Mouse (Mus musculus): Measurements from ENCODE around the gene Pgghg.

Gene Pgghg

DNA sequence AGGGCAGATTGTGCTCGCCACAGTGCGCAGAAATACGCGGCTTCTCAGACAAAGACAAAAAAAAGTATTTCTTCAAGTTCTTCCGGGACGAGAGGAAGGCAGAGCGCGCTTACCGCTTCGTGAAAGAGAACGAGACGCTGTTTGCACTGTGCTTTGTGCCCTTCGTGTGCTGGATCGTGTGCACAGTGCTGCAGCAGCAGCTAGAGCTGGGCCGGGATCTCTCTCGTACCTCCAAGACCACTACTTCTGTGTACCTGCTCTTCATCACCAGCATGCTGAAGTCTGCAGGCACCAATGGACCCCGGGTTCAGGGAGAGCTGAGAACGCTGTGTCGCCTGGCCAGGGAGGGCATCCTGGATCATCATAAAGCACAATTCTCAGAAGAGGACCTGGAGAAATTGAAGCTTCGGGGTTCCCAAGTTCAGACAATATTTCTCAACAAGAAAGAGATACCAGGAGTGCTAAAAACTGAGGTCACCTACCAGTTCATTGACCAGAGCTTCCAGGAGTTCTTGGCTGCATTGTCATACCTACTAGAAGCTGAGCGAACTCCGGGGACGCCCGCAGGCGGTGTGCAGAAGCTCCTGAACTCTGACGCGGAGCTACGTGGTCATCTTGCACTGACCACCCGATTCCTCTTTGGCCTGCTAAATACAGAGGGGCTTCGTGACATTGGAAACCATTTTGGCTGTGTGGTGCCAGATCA, 18.0 kb upstream of the Pgghg start:
- DNase-seq = no peak

- no peak for DNase-seq
Observed at GRCm38 (mm10) chr7:140927181-140927580, 14.0 kb upstream of the Pgghg start.

- DNase-seq = peak in 1 of 2 experiments; percentile 40
Observed at GRCm38 (mm10) chr7:140938436-140938835, 2.8 kb upstream of the Pgghg start.

- DNase-seq = no peak
Observed at GRCm38 (mm10) chr7:140938896-140939295, 2.3 kb upstream of the Pgghg start.

GRCm38 (mm10) chr7:140939669-140940171, 1.5 kb upstream of the Pgghg start:
- peak; percentile 53 to 67 for DNase-seq

DNA sequence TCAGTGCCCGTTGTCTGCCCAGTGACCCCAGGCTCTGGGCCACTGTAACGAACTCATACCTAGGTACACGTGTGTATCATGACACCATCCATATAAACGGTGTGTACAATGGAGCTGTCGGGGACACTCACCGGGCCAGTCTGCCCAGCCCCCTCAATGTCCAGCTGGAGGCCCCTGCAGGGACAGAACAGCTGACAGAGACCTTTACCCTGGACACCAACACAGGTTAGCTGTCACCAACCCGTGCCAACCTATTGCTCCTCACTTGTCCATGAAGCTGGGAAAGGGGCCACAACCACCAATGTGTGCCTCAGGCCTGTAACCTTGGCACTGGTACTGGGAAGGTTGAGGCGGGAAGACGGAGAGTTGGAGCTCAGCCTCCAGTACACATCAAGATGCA, 1.1 kb downstream of the Pgghg start:
- no peak for DNase-seq

- DNase-seq = peak in 1 of 2 experiments; percentile 6
Observed at GRCm38 (mm10) chr7:140942811-140943210, 1.6 kb downstream of the Pgghg start.

DNA sequence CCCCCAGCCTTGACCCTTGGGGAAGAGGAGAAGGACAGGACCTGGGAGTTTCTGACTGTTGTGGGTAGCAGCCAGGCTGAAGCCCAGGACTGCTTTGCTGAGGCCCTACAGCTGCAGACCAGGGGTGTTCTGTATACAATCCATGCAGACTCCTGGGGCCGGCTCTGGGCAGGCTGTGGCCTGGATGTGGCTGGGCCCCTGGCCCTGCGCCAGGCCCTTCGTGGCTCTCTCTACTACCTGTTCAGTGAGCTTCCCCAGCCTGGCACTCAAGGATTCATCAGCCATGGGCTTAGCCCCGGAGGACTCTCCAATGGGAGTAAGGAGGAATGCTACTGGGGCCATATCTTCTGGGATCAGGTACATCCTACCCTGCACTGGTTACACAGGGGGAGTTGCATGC, 2.2 kb downstream of the Pgghg start:
- DNase-seq = peak in 1 of 2 experiments; percentile 13

GRCm38 (mm10) chr7:140944236-140944635, 3.0 kb downstream of the Pgghg start:
- no peak for DNase-seq

DNA sequence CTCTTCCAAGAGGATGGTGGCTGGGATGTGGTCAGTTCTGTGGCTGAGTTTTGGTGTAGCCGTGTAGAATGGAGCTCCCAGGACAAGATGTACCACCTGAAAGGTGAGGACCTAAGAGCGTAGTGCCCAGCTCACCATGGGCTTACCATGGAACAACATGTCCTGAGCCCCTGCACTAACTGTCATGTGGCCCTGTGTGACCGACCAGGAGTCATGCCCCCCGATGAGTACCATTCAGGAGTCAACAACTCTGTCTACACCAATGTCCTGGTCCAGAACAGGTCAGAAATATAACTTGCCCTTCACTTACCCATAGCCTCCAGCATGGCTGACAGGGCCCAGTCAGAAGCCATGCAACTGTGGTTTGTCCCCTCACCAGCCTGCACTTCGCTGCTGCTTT, 4.1 kb downstream of the Pgghg start:
- DNase-seq = no peak

GRCm38 (mm10) chr7:140946311-140946710, 5.1 kb downstream of the Pgghg start:
- no peak for DNase-seq

DNA sequence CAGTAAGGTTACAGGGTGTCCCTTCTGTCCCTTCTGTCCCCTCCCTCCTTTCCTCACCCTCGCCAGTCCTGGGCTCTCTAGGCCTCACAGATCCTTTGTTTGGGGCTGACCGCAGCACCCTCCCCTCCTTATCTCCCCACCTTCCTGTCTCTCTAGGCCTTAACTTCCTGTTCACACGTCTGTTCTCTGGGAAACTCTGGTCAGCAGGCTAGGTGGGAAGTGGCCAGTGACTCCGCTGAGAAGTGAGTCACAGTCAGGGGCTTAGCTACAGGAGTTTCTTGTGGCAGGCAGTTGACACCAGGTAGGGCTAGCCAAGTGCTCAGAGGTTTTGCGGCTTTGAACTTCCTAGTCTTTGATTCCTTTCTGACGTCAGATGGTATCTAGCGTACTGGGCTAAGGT, 5.8 kb downstream of the Pgghg start:
- no peak for DNase-seq

GRCm38 (mm10) chr7:140948161-140948560, 7.0 kb downstream of the Pgghg start:
- no peak for DNase-seq

- DNase-seq = no peak
Observed at GRCm38 (mm10) chr7:140949255-140949654, 8.1 kb downstream of the Pgghg start.

GRCm38 (mm10) chr7:140949824-140950530, 8.8 kb downstream of the Pgghg start, which contains the start of gene Ifitm5:
Ifitm5 (minus strand) TSS chr7:140950291.
- no peak for DNase-seq

DNA sequence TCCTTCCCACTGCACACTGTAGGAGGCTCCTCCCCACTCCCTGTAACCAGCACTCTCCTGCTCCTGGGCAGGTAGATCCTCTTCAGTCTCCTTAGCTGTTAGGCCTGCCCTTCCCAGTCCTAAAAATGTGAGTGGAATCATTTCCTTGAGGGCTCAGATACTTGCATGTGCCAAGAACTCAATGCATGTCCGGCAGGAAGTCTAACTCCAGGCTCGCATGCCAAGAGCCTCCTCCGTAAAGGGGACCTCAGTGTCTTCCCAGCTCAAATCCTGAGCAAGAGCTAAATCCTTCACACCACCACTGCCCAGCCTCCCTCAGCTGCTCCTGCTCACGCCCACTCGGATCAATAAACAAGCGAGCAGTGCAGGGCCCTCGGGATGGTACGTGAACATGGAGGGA, 9.9 kb downstream of the Pgghg start:
- DNase-seq = peak; percentile 58 to 72

DNA sequence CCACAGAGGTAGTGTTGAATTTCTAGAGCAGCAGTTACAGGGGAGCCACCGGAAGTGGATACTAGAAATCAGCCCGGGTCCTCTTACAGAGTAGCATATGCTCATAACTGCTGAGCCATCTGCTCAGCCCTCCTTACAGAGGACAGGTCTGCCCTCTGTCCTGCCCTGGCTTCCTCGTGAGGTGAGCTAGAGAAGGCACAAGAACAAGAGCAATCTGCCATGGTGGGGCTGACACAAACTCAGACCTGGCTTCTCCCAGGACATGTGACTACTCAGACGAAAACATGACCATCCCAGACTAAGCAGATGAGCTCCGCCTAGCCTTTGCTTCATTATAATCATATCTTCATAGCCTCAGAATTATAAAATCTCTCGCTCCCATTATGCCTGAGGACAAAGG, 10.6 kb downstream of the Pgghg start:
- no peak for DNase-seq

DNA sequence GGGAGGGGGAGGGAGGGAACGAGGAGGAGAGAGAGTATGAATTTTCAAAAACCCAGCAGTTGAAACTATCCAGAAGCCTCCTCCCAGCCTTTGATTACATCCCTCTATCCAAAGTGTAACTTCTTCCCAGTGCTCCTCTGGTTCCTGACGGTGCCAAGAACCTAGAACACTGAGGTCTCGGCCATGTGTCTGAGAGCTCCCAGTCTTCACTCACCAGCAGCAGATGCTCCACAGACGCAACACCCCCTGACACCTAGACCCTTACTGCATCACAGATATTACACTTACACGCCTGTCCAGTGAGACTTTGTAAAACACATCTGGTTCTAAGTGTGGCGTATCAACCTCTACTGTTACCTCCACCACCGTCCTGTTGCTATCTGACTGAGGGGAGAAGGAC, 11.2 kb downstream of the Pgghg start:
- DNase-seq = no peak

DNA sequence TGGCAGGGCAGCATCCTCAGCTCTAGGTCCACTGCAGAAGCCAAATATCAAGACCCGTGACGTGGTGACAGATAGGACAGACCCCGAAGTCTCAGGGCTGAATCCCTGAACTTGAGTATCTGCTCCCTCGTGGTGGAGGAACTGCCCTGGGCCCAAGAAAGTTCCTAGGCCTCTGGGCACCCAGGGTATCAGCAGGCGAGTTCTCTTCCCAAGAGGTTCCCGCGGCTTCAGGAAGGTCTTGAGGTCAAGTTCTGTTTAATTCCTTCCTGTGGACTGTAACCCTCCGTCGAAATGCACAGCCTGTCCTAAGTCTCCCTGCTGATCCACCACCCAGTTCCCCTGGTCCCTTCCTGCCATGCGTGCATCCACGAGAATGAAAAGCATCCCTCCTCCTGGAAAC, 11.9 kb downstream of the Pgghg start:
- no peak for DNase-seq

- DNase-seq = no peak
Observed at GRCm38 (mm10) chr7:140953800-140954732, 12.9 kb downstream of the Pgghg start.

DNA sequence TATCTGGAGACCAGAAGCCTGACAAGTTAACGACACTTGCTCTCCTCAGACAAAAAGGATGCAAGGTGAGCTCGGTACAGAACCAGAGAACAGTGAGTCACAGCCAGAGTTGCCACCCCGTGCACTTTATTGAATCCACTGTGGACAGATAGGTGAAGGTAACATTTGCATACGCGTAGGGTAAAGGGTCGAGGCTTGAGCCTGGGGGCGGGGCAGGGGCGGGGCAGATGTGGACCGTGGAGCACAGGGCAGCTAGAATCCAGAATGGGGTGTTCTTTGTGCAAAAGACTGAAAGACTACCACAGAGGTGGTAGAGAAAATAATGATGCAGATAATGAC, 13.5 kb downstream of the Pgghg start:
- DNase-seq = peak; percentile 59 to 66

DNA sequence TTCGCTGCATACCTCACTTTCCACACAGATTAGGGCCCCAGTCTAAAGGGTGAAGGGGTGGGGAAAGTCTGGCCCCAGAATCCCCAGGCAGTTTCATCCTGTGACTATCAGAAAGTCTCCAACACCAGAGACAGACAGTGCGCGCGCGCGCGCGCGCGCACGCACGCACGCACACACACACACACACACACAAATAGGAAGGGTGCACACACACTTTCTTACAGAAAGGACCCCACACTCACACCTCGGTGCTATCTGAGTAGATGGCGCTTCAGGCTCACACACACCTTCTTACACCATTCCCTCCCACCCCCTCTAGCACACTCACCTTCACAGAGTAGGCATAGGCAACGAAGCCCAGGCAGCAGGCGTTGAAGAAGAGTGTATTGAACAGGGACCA, 14.2 kb downstream of the Pgghg start:
- peak; percentile 41 to 63 for DNase-seq

All from kidney, postnatal 4 days (tissue).